Mouse (Mus musculus) hindbrain, postnatal 0 days (tissue): Measurements from ENCODE around the gene Ralb. TPM values are rescaled to one million over a fixed set of nuclear protein-coding genes. Genes with fewer than 3 reads are reported as not detected.

ENCODE experiments used
- ATAC-seq: fragments of 200-750 bp; cut with Nextera tagmentation; 2 replicates; pipeline ENCODE4 v1.8.0; 2017; ENCODE audit warnings: mild to moderate bottlenecking, moderate TSS enrichment, moderate library complexity
- DNase-seq: peaks from one replicate; pipeline ENCODE4 v3.0.0-alpha.2; 2015; ENCODE audit warnings: low spot score
- H3K27ac ChIP-seq: fragments of 300-500 bp; sonication (generic); 2 replicates; pipeline ENCODE4 v1.5.1; 2014; ENCODE audit warnings: mild to moderate bottlenecking
- H3K27me3 ChIP-seq: fragments of 300-500 bp; sonication (generic); 2 replicates; pipeline ENCODE4 v1.6.1; 2014; ENCODE audit warnings: low read length, mixed read lengths; ENCODE audit not compliant: insufficient read depth
- H3K36me3 ChIP-seq: fragments of 300-500 bp; sonication (generic); 2 replicates; pipeline ENCODE4 v1.6.1; 2014; ENCODE audit warnings: low read length, mixed read lengths; ENCODE audit not compliant: insufficient read depth
- H3K4me1 ChIP-seq: fragments of 300-500 bp; sonication (generic); 2 replicates; pipeline ENCODE4 v1.6.1; 2014; ENCODE audit warnings: antibody characterized with exemption, low read length, mixed read lengths; ENCODE audit not compliant: insufficient read depth
- H3K4me2 ChIP-seq: fragments of 300-500 bp; sonication (generic); 2 replicates; pipeline ENCODE4 v1.6.1; 2014; ENCODE audit warnings: low read depth, mild to moderate bottlenecking, low read length, moderate library complexity, mixed read lengths
- H3K4me3 ChIP-seq: fragments of 300-500 bp; sonication (generic); 2 replicates; pipeline ENCODE4 v1.5.1; 2014; ENCODE audit warnings: low read length
- H3K9ac ChIP-seq: fragments of 300-500 bp; sonication (generic); replicated peaks from 2 replicates; pipeline ENCODE4 v1.6.1; 2014; ENCODE audit warnings: mild to moderate bottlenecking, low read length, moderate library complexity, mixed read lengths
- H3K9me3 ChIP-seq: fragments of 300-500 bp; sonication (generic); 2 replicates; pipeline ENCODE4 v1.6.1; 2016; ENCODE audit warnings: low read length, mixed read lengths
- CTCF ChIP-seq: IDR thresholded peaks from 2 replicates; pipeline ENCODE4 v1.5.1; 2016; ENCODE audit warnings: antibody characterized with exemption, control low read depth, low read depth
- WGBS: fragments of 180-500 bp; shearing (Covaris S2); extraction: QIAGEN DNeasy Blood & Tissue Kit; methylation state at CpG from one replicate; pipeline ENCODE4 v1.1.7; 2014; 5-methylcytosine and 5-hydroxymethylcytosine counted together
- polyA plus RNA-seq: library from polyadenylated mRNA; unstranded; fragments of >200 nt; fragmentation: Nextera tagmentation; extraction: Ambion mirVana; gene quantifications from 2 replicates; pipeline ENCODE4 v1.2.1, GENCODE M21; 2015
- total RNA-seq: library from RNA; depleted of rRNA; stranded (reverse); fragments of >200 nt; gene quantifications from 2 replicates; pipeline ENCODE4 v1.2.3, GENCODE M21; 2014

Gene Ralb
- total and polyA plus RNA-seq, 2 experiments from 2014 or later = 43.5 to 62.1 TPM

GRCm38 (mm10) chr1:119451417-119451816, 53.2 kb downstream of the Ralb start:
- no peak for TF ChIP-seq CTCF
- no peaks in the 10 kb centered on the region for H3K27me3 ChIP-seq
- no peak overlapping the region for H3K4me2 ChIP-seq
- no peak overlapping the region for H3K9ac ChIP-seq
- 58% methylated on average over 10 of the region's 10 CpGs for WGBS
- no peaks in the 10 kb centered on the region for H3K9me3 ChIP-seq
- H3K4me1 ChIP-seq = peaks cover 5% of the 10 kb centered on the region; the same call in 1 of the 2 replicates
- no peaks in the 10 kb centered on the region for H3K36me3 ChIP-seq
- no peak for ATAC-seq
- no peak for DNase-seq
- no peak overlapping the region for H3K4me3 ChIP-seq
- H3K27ac ChIP-seq = no peak overlapping the region

- Histone ChIP-seq H3K27me3 (no peaks in the 10 kb centered on the region), H3K9ac (no peak overlapping the region), H3K4me1 (peaks cover 5% of the 10 kb centered on the region; the same call in 1 of the 2 replicates), H3K4me3 (no peak overlapping the region), H3K27ac (no peak overlapping the region), H3K4me2 (no peak overlapping the region), H3K36me3 (no peaks in the 10 kb centered on the region), H3K9me3 (no peaks in the 10 kb centered on the region)
- ATAC-seq = no peak
- TF ChIP-seq CTCF = no peak
- DNase-seq = no peak
- 80% methylated on average over 10 of the region's 10 CpGs for WGBS
These were observed 53.8 kb downstream of the Ralb start for GRCm38 (mm10) chr1:119450651-119451345.

- H3K9me3 ChIP-seq = no peaks in the 10 kb centered on the region
- DNase-seq = no peak
- no peak overlapping the region for H3K9ac ChIP-seq
- WGBS = 70% methylated on average over 10 of the region's 10 CpGs
- no peaks in the 10 kb centered on the region for H3K36me3 ChIP-seq
- no peak overlapping the region for H3K4me2 ChIP-seq
- no peak for TF ChIP-seq CTCF
- H3K27me3 ChIP-seq = no peaks in the 10 kb centered on the region
- no peaks in the 10 kb centered on the region for H3K4me1 ChIP-seq
- no peak for ATAC-seq
- no peak overlapping the region for H3K4me3 ChIP-seq
- H3K27ac ChIP-seq = no peak overlapping the region
These were observed 57.8 kb downstream of the Ralb start for GRCm38 (mm10) chr1:119446753-119447283.

GRCm38 (mm10) chr1:119443591-119444350, 60.8 kb downstream of the Ralb start:
- Histone ChIP-seq H3K9ac (no peak overlapping the region), H3K36me3 (no peaks in the 10 kb centered on the region), H3K27ac (no peak overlapping the region), H3K4me3 (no peak overlapping the region), H3K4me1 (no peaks in the 10 kb centered on the region), H3K4me2 (no peak overlapping the region), H3K27me3 (no peaks in the 10 kb centered on the region), H3K9me3 (no peaks in the 10 kb centered on the region)
- no peak for ATAC-seq
- peak; percentile 34 for TF ChIP-seq CTCF
- no peak for DNase-seq
- 85% methylated on average over 21 of the region's 21 CpGs for WGBS

- no peaks in the 10 kb centered on the region for H3K4me1 ChIP-seq
- H3K36me3 ChIP-seq = no peaks in the 10 kb centered on the region
- H3K27ac ChIP-seq = no peak overlapping the region
- no peak for DNase-seq
- no peak overlapping the region for H3K4me2 ChIP-seq
- no peak for ATAC-seq
- TF ChIP-seq CTCF = no peak
- no peaks in the 10 kb centered on the region for H3K27me3 ChIP-seq
- 94% methylated on average over 9 of the region's 9 CpGs for WGBS
- H3K9ac ChIP-seq = no peak overlapping the region
- H3K4me3 ChIP-seq = no peak overlapping the region
- H3K9me3 ChIP-seq = no peaks in the 10 kb centered on the region
These were observed 61.7 kb downstream of the Ralb start for GRCm38 (mm10) chr1:119442901-119443300.

GRCm38 (mm10) chr1:119438105-119438637, 66.4 kb downstream of the Ralb start:
- TF ChIP-seq CTCF = no peak
- ATAC-seq = no peak
- Histone ChIP-seq H3K27ac (no peak overlapping the region), H3K9me3 (no peaks in the 10 kb centered on the region), H3K4me3 (no peak overlapping the region), H3K4me2 (no peak overlapping the region), H3K4me1 (no peaks in the 10 kb centered on the region), H3K36me3 (no peaks in the 10 kb centered on the region), H3K9ac (no peak overlapping the region), H3K27me3 (no peaks in the 10 kb centered on the region)
- 94% methylated on average over 9 of the region's 9 CpGs for WGBS
- DNase-seq = no peak
